Mouse (Mus musculus): ENCODE data around the gene Gm14444.
"Not testable (repeated sequence)": the region's sequence is repeated elsewhere in the genome, so short reads cannot be mapped to it uniquely, and the experiment has no call there.

- not testable (repeated sequence) for TF ChIP-seq CTCF, EP300 (IDR thresholded peaks at IDR 0.05; ENCODE audit: low read depth)
Observed at GRCm38 (mm10) chr2:175067681-175068261, 57.7 kb downstream of the Gm14444 start, which contains the start of gene Gm14393.

All from liver, postnatal 0 days (tissue).